Mouse (Mus musculus) small intestine, adult 2 months (tissue): Measurements from ENCODE around the gene Pigyl. TPM values are rescaled to one million over a fixed set of nuclear protein-coding genes. Genes with fewer than 3 reads are reported as not detected.

Experiments used
- H3K27ac ChIP-seq: fragments of 200-500 bp; 2 replicates; pipeline ENCODE4 v1.5.1; 2012; ENCODE audit warnings: low read depth, low read length, control low read depth, inconsistent platforms; ENCODE audit not compliant: insufficient read depth
- H3K27me3 ChIP-seq: fragments of 200-500 bp; 2 replicates; pipeline ENCODE4 v1.6.1; 2012; ENCODE audit warnings: mild to moderate bottlenecking, moderate library complexity, low read length, inconsistent platforms; ENCODE audit not compliant: control insufficient read depth, insufficient read depth
- H3K36me3 ChIP-seq: fragments of 200-500 bp; 2 replicates; pipeline ENCODE4 v1.6.1; 2012; ENCODE audit warnings: mild to moderate bottlenecking, low read length, control low read depth, inconsistent platforms; ENCODE audit not compliant: control insufficient read depth, insufficient read depth
- H3K4me1 ChIP-seq: fragments of 200-500 bp; 2 replicates; pipeline ENCODE4 v1.6.1; 2012; ENCODE audit warnings: low read length, inconsistent platforms, mixed read lengths; ENCODE audit not compliant: control insufficient read depth, insufficient read depth, insufficient read length
- H3K4me3 ChIP-seq: fragments of 200-500 bp; 2 replicates; pipeline ENCODE4 v1.5.1; 2012; ENCODE audit warnings: low read depth, mild to moderate bottlenecking, control low read depth, inconsistent platforms, low read length, moderate library complexity
- CTCF ChIP-seq: fragments of 200-500 bp; IDR thresholded peaks from 2 replicates; pipeline ENCODE4 v1.5.1; 2012; ENCODE audit warnings: low read depth, mild to moderate bottlenecking, control low read depth, inconsistent platforms, low read length, moderate library complexity, mixed read lengths; ENCODE audit not compliant: insufficient replicate concordance, insufficient read length; ENCODE audit errors: extremely low read depth
- POLR2A ChIP-seq: fragments of 200-500 bp; IDR thresholded peaks from 2 replicates; pipeline ENCODE4 v1.6.1; 2012; ENCODE audit warnings: low read depth, mild to moderate bottlenecking, control low read depth, inconsistent platforms, low read length, moderate library complexity
- WGBS: fragments of 180-500 bp; shearing (Covaris S2); methylation state at CpG from one replicate; pipeline ENCODE4 v1.1.7; 2018; 5-methylcytosine and 5-hydroxymethylcytosine counted together
- polyA plus RNA-seq: library from polyadenylated mRNA; depleted of rRNA; stranded (reverse); fragments of >200 nt; gene quantifications from 2 replicates; pipeline ENCODE4 v1.2.3, GENCODE M21; 2012

The Pigyl gene
- polyA plus RNA-seq, 1 experiment: 43.1 TPM

DNA sequence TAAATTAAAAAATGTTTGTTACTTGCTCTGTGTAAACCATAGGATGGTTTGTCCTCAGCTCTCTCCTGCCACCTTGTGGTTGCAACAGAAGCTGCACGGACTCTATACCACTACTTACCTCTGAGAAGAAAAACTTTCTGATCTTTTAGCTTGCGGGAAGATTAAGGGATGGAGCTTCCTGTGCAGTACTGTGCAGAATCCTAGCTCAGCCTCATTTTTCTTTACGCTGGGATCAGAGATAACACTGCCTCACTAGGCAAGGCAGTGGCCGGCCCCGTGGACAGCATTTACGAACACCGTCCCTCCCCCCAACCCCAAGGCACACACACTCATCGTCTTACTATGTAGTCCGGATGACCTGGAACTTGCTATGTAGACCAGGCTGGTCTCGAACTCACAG, 1.0 kb upstream of the Pigyl start:
- H3K4me1 ChIP-seq: peaks cover 8% of the 10 kb centered on the region
- no peaks in the 10 kb centered on the region for H3K36me3 ChIP-seq
- peak overlapping the region; percentile 30; the same call in 1 of the 2 replicates for H3K4me3 ChIP-seq
- H3K27me3 ChIP-seq: no peaks in the 10 kb centered on the region
- WGBS: 15% methylated on average over 10 of the region's 10 CpGs
- no peak overlapping the region for H3K27ac ChIP-seq
- TF ChIP-seq CTCF (peak; percentile 24; the same call in 1 of the 2 replicates), POLR2A (no peak)

DNA sequence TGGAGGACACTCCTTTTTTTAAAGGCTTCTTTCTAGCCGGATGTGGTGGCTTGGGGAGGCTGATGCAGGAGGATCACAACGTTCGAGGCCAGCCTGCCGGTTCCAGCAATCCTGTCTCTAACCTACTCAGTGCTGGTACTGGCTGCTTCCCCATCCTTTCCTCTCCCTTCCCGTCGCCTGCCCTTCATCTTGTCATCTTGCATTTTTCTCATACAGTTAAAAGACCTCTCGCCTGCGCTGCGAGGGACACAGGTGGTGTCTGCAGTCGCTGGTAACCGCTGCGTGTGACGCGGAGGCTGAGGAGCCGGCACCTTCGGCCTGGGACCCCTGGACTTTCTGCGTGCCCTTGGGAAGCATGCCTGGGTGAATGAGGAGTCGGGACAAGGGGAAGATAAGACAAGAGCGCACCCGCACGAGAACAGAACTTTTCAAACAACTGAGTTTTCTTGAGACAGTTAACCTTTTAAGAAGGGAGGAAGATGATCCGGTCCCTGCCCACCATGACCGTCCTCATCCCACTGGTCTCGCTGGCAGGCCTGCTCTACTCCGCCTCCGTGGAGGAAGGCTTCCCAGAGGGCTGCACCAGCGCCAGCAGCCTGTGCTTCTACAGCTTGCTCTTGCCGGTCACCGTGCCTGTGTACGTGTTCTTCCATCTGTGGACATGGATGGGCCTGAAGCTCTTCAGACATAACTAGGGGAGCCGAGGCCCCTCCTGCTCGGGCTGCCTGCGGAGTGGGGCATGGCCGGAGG, 1.0 kb downstream of the Pigyl start:
- Histone ChIP-seq H3K4me3 (0 out of 2 replicates have a peak overlapping the region, but pooled peaks have one; percentile 9), H3K4me1 (peaks cover 18% of the 10 kb centered on the region), H3K36me3 (no peaks in the 10 kb centered on the region), H3K27me3 (no peaks in the 10 kb centered on the region), H3K27ac (no peak overlapping the region)
- TF ChIP-seq POLR2A (no peak), CTCF (no peak)
- 79% methylated on average over 34 of the region's 34 CpGs for WGBS

DNA sequence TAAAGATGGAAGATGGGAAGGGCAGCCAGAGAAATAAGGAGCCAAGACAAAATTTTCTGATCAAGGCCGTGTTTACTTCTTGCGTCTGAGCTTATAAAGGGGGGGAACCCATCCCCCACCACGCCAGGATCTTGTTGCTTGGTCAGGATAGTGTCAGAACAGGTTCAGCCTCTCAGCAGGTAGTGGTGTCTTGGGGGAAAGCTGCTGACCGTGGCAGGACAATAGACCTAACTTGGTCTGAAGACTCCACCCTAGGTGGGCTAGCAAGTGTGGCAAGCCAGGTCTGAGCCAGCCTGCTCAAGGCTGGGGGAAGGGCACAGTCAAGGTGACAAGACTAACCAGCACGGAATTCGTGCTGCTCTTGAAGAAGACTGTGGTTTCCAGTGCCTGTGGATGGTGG, 4.7 kb downstream of the Pigyl start:
- Histone ChIP-seq H3K27me3 (no peaks in the 10 kb centered on the region), H3K4me3 (no peak overlapping the region), H3K36me3 (no peaks in the 10 kb centered on the region), H3K27ac (no peak overlapping the region), H3K4me1 (peaks cover 19% of the 10 kb centered on the region)
- TF ChIP-seq CTCF (no peak), POLR2A (no peak)
- 57% methylated on average over 6 of the region's 6 CpGs for WGBS

DNA sequence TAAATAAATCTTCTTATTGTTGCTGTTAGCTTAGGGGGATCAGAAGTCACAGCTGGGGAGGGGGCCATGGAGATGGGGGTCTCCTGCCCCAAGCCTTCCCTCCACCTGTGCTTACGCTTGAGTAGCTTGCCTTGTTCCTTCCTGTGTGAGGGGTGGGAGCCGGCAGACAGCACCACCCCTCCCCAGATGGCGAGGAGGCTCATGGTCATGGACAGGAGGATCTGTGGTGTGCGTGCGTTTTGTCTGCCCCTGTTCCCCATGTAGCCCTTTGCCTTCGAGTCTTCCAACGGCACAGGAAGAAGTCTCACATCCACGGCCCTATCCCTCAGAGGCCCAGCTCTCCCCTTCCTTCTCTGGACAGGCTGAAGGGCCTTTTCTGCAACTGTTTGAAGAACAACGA, 5.7 kb downstream of the Pigyl start:
- H3K4me1 ChIP-seq: peaks cover 19% of the 10 kb centered on the region
- no peak overlapping the region; the same call in 1 of the 2 replicates for H3K27ac ChIP-seq
- H3K4me3 ChIP-seq: no peak overlapping the region
- 64% methylated on average over 9 of the region's 9 CpGs for WGBS
- H3K36me3 ChIP-seq: no peaks in the 10 kb centered on the region
- TF ChIP-seq CTCF: no peak
- TF ChIP-seq POLR2A: no peak
- H3K27me3 ChIP-seq: no peaks in the 10 kb centered on the region

DNA sequence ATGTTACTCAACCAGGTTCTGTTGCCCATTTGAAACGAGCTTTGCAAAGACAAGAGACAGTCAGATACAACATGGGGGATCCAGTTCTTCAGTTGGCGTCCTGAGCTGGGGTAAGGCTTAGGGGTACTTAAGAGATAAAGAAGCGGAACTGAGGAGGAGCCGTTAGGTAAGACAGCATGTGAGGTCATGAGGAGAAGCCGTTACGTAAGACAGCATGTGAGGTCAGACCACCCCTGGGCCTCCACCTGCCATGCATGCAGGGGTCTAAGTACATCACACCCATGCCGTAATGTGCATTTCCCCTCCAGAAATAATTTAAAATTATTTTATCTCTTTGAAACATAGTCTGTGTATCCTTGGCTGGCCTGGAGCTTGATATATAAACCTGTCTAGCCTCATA, 6.3 kb downstream of the Pigyl start:
- H3K36me3 ChIP-seq: no peaks in the 10 kb centered on the region
- peaks cover 14% of the 10 kb centered on the region for H3K4me1 ChIP-seq
- H3K4me3 ChIP-seq: no peak overlapping the region
- WGBS: 90% methylated on average over 7 of the region's 7 CpGs
- no peak overlapping the region for H3K27ac ChIP-seq
- H3K27me3 ChIP-seq: no peaks in the 10 kb centered on the region
- TF ChIP-seq CTCF: no peak
- TF ChIP-seq POLR2A: no peak

DNA sequence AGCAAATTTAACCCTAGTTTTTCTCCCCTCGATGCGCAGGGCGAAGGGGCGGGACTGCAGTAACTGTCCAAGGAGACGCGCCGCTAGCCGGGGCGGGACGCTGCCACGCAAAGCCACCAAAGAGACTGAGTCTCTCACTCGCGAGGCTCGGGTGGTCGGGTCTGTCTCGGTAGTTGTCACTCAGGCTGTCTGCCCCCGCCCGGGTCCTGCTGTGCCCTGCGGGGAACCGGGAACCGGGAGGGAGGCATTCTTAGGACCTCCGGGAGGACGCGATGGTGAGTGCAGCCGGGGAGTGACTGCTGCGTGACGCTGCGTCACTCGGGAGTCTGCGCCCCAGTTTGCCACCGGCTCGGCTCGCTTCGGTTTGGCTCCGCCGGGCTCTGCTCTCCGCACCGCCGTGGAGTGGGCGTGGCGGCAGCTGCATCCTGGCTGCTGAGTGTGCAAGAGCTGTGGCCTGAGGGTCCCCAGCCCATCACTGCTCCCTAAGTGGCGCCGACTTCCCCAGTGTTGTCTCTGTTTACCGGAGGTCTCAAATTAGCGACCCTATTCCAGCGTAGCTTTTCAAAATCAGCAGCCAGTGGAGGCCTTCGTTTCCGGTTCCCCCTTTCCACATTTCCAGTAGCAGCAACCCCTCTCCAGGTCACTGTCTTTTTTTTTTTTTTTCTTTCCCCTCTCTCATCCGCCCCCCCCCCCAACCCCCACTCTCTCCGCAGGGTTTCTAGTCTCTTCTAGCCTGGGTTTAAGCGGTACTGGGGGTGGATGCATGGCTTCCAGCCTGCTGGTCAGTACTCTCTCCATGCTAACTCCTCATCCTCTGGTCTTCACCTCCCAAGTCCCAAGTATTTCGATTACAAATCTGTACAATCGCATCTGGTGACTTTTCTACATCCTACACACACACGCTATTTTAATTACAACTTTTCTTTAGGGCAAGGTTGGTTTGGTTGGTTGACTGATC, 8.3 kb downstream of the Pigyl start:
- no peaks in the 10 kb centered on the region for H3K36me3 ChIP-seq
- H3K4me3 ChIP-seq: peak overlapping the region; percentile 79
- H3K4me1 ChIP-seq: peaks cover 14% of the 10 kb centered on the region
- H3K27me3 ChIP-seq: no peaks in the 10 kb centered on the region
- no peak overlapping the region for H3K27ac ChIP-seq
- 7% methylated on average over 53 of the region's 54 CpGs for WGBS
- TF ChIP-seq CTCF (no peak), POLR2A (no peak)

DNA sequence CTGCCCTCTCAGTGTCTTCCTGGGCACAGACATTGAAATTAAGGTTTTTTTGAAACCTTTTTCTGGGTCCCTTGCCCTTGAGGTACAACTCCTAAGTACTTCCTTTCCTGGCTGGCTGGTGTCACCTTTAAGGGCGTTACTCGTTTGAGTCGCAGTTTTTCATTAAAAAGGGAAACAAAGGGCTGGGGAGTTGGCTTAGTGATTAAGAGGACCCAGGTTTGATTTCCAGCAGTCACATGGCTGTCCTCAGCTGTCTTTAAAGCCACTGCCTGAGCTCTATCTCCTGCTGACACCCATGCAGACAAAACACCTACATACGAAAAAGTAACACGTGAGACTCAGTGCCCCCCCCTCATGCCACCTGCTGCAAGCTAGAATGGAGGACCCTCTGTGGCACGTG, 9.3 kb downstream of the Pigyl start:
- Histone ChIP-seq H3K4me3 (no peak overlapping the region), H3K36me3 (no peaks in the 10 kb centered on the region), H3K27ac (no peak overlapping the region), H3K27me3 (no peaks in the 10 kb centered on the region), H3K4me1 (peaks cover 14% of the 10 kb centered on the region)
- 73% methylated on average over 6 of the region's 6 CpGs for WGBS
- TF ChIP-seq CTCF (no peak), POLR2A (no peak)
